Mouse (Mus musculus) CH12.LX (cell line): ENCODE measurements around the gene C1qtnf7. TPM values are rescaled to one million over a fixed set of nuclear protein-coding genes. Genes with fewer than 3 reads are reported as not detected.

Experiments
- DNase-seq: peaks from one replicate; pipeline ENCODE4 v3.0.0-alpha.2; 2013; ENCODE audit errors: extremely low read depth
- H3K27ac ChIP-seq: 2 replicates; pipeline ENCODE4 v1.5.1; 2012; ENCODE audit warnings: low read depth, mild to moderate bottlenecking, control low read depth, moderate library complexity; ENCODE audit not compliant: insufficient read depth
- H3K27me3 ChIP-seq: replicated peaks from 2 replicates; pipeline ENCODE3; 2012; ENCODE audit warnings: inconsistent platforms
- H3K36me3 ChIP-seq, 2 experiments: replicated peaks in 1 of 2; 2 replicates each; pipeline versions ENCODE3 to v1.6.1; 2012; ENCODE audit warnings: inconsistent platforms in 1 of 2, low read length in 1 of 2, mild to moderate bottlenecking in 1 of 2, mixed read lengths in 1 of 2, moderate library complexity in 1 of 2; ENCODE audit not compliant: control insufficient read depth in 1 of 2, insufficient read depth in 1 of 2
- H3K4me1 ChIP-seq, 2 experiments: 2 replicates each; pipeline ENCODE4 v1.6.1; 2012; ENCODE audit warnings: inconsistent platforms in 1 of 2, moderate library complexity in 1 of 2; ENCODE audit not compliant: insufficient read depth in 2 of 2, control insufficient read depth in 1 of 2
- H3K4me2 ChIP-seq: 2 replicates; pipeline ENCODE4 v1.6.1; 2012; ENCODE audit warnings: low read depth, mild to moderate bottlenecking, control low read depth; ENCODE audit not compliant: poor library complexity, insufficient read depth, severe bottlenecking
- H3K4me3 ChIP-seq, 3 experiments: fragments of 150-350 bp in 1 of 3; sonication (generic) in 1 of 3; replicated peaks in 1 of 3; 2 replicates each; pipeline versions ENCODE3 to v1.5.1; 2011 to 2012; ENCODE audit warnings: low read depth in 2 of 3, low read length in 2 of 3, mild to moderate bottlenecking in 2 of 3, moderate library complexity in 2 of 3, control low read depth in 1 of 3, improper control_type of control experiment in 1 of 3, inconsistent platforms in 1 of 3, mixed read lengths in 1 of 3; ENCODE audit not compliant: poor library complexity in 1 of 3
- H3K79me2 ChIP-seq: replicated peaks from 2 replicates; pipeline ENCODE4 v1.6.1; 2012; ENCODE audit warnings: mild to moderate bottlenecking, moderate library complexity; ENCODE audit not compliant: control insufficient read depth, poor library complexity, insufficient read depth, severe bottlenecking; ENCODE audit errors: extremely low read depth
- H3K9ac ChIP-seq: 2 replicates; pipeline ENCODE4 v1.6.1; 2012; ENCODE audit warnings: low read depth, mild to moderate bottlenecking, control low read depth, moderate library complexity; ENCODE audit not compliant: insufficient read depth
- H3K9me3 ChIP-seq: replicated peaks from 2 replicates; pipeline ENCODE3; 2012; ENCODE audit warnings: low read length, inconsistent platforms, mixed read lengths
- CHD2 ChIP-seq: IDR thresholded peaks from 2 replicates; pipeline ENCODE4 v1.6.1; 2011; ENCODE audit warnings: low read length, improper control_type of control experiment
- E2F4 ChIP-seq: IDR thresholded peaks from 2 replicates; pipeline ENCODE4 v1.6.1; 2011; ENCODE audit warnings: low read depth, low read length, improper control_type of control experiment; ENCODE audit not compliant: insufficient replicate concordance
- ELF1 ChIP-seq: IDR thresholded peaks from 2 replicates; pipeline ENCODE4 v1.6.1; 2014; ENCODE audit warnings: low read depth, mild to moderate bottlenecking, inconsistent platforms, low read length, improper control_type of control experiment
- EP300 ChIP-seq: IDR thresholded peaks from 2 replicates; pipeline ENCODE4 v1.6.1; 2011; ENCODE audit warnings: low read length, improper control_type of control experiment
- GABPA ChIP-seq: IDR thresholded peaks from 2 replicates; pipeline ENCODE4 v1.6.1; 2012; ENCODE audit warnings: low read depth, low read length, improper control_type of control experiment, inconsistent platforms; ENCODE audit not compliant: insufficient replicate concordance
- HCFC1 ChIP-seq: IDR thresholded peaks from 2 replicates; pipeline ENCODE4 v1.6.1; 2012; ENCODE audit warnings: low read depth, mild to moderate bottlenecking, inconsistent platforms, low read length, improper control_type of control experiment
- IRF4 ChIP-seq: IDR thresholded peaks from 2 replicates; pipeline ENCODE4 v1.6.1; 2014; ENCODE audit warnings: low read depth, mild to moderate bottlenecking, inconsistent platforms, low read length, improper control_type of control experiment
- JUN ChIP-seq: IDR thresholded peaks from 2 replicates; pipeline ENCODE4 v1.6.1; 2011; ENCODE audit warnings: low read depth, mild to moderate bottlenecking, low read length, improper control_type of control experiment, moderate library complexity; ENCODE audit not compliant: insufficient read depth
- MAFK ChIP-seq: IDR thresholded peaks from 2 replicates; pipeline ENCODE4 v1.6.1; 2011; ENCODE audit warnings: low read length, improper control_type of control experiment; ENCODE audit not compliant: insufficient replicate concordance
- MAZ ChIP-seq: IDR thresholded peaks from 2 replicates; pipeline ENCODE4 v1.6.1; 2012; ENCODE audit warnings: low read depth, mild to moderate bottlenecking, inconsistent platforms, low read length, improper control_type of control experiment, moderate library complexity
- MXI1 ChIP-seq: IDR thresholded peaks from 2 replicates; pipeline ENCODE4 v1.6.1; 2011; ENCODE audit warnings: mild to moderate bottlenecking, low read depth, low read length, improper control_type of control experiment
- MYC ChIP-seq: IDR thresholded peaks from 2 replicates; pipeline ENCODE4 v1.6.1; 2011; ENCODE audit warnings: low read depth, mild to moderate bottlenecking, improper control_type of control experiment, low read length
- POLR2A ChIP-seq: IDR thresholded peaks from 2 replicates; pipeline ENCODE4 v1.6.1; 2011; ENCODE audit warnings: low read depth, mild to moderate bottlenecking, improper control_type of control experiment, low read length
- SIN3A ChIP-seq: IDR thresholded peaks from 2 replicates; pipeline ENCODE4 v1.6.1; 2012; ENCODE audit warnings: low read length, improper control_type of control experiment, inconsistent platforms
- SMC3 ChIP-seq: IDR thresholded peaks from 2 replicates; pipeline ENCODE4 v1.6.1; 2011; ENCODE audit warnings: low read depth, low read length, improper control_type of control experiment
- TBP ChIP-seq: conservative IDR thresholded peaks from 2 replicates; pipeline ENCODE4 v1.6.1; 2011; ENCODE audit warnings: low read depth, low read length, improper control_type of control experiment
- TCF12 ChIP-seq: IDR thresholded peaks from 2 replicates; pipeline ENCODE4 v1.6.1; 2014; ENCODE audit warnings: low read depth, mild to moderate bottlenecking, inconsistent platforms, low read length, improper control_type of control experiment
- UBTF ChIP-seq: IDR thresholded peaks from 2 replicates; pipeline ENCODE4 v1.6.1; 2012; ENCODE audit warnings: low read depth, mild to moderate bottlenecking, inconsistent platforms, low read length, improper control_type of control experiment, moderate library complexity
- USF1 ChIP-seq: IDR thresholded peaks from 2 replicates; pipeline ENCODE4 v1.6.1; 2014; ENCODE audit warnings: low read depth, mild to moderate bottlenecking, inconsistent platforms, low read length, improper control_type of control experiment
- ZC3H11A ChIP-seq: IDR thresholded peaks from 2 replicates; pipeline ENCODE4 v1.6.1; 2012; ENCODE audit warnings: low read depth, mild to moderate bottlenecking, inconsistent platforms, low read length, improper control_type of control experiment
- dilution Hi-C: fragments of 300-500 bp; cut with MboI; formaldehyde crosslinking; loops from 2 replicates; pipeline ENCODE4 v1.14.3; 2020; ENCODE audit warnings: low sequenced_read_pairs; ENCODE audit not compliant: extremely low pct_unique_long_range_greater_than_20kb, extremely low pct_ligation_motif_present
- in situ Hi-C: fragments of 300-500 bp; cut with MboI; formaldehyde crosslinking; loops from 3 replicates; pipeline ENCODE4 v1.14.3; 2019; ENCODE audit warnings: low sequenced_read_pairs, low pct_ligation_motif_present, low pct_unique_long_range_greater_than_20kb, mixed read lengths
- polyA plus RNA-seq: library from polyadenylated mRNA; unstranded; fragments of >175 nt; gene quantifications from 2 replicates; pipeline ENCODE4 v1.2.1, GENCODE M21; 2012; ENCODE audit warnings: low read depth; ENCODE audit not compliant: insufficient read length
- total RNA-seq, 2 experiments: library from RNA; depleted of rRNA; stranded (reverse); fragments of 300-350 nt in 1 of 2; fragments of >200 nt in 1 of 2; gene quantifications; 2 replicates each; pipeline ENCODE4 v1.2.3; 2012 to 2014

The C1qtnf7 gene
- total and polyA plus RNA-seq, 3 experiments = not detected

DNA sequence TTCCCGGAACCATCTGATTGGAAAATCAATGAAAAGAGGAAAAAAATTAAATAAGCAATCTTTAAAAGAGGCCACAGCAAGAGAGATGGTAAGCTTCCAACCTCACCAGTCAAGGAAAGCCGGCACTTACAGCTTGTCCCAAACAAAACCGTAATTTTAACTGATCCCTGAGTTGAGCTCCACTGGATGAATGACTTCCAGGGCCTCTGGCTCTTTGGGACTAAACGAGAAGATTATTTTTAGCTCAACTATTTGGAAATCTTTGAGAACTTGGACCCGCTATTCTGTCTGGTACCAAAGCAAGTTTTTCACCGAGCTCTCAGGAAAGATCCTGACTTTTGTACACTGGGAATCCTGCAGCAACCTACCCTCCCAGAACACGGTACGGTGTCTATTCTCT is 86.3 kb downstream of the C1qtnf7 start:
- no peak overlapping the region for H3K27ac ChIP-seq
- in situ Hi-C loops (no loop called here), dilution Hi-C loops (no loop called here)
- no peak overlapping the region for H3K4me2 ChIP-seq
- DNase-seq = no peak
- no peaks in the 10 kb centered on the region for H3K79me2 ChIP-seq
- H3K4me1 ChIP-seq = no peaks in the 10 kb centered on the region
- H3K4me3 ChIP-seq = no peak overlapping the region
- H3K9me3 ChIP-seq = no peaks in the 10 kb centered on the region
- no peak overlapping the region for H3K9ac ChIP-seq
- TF ChIP-seq POLR2A (no peak), GABPA (no peak), ELF1 (no peak), SIN3A (no peak), HCFC1 (no peak), TBP (no peak), EP300 (no peak), E2F4 (no peak)
- no peaks in the 10 kb centered on the region for H3K36me3 ChIP-seq
- no peaks in the 10 kb centered on the region for H3K27me3 ChIP-seq

DNA sequence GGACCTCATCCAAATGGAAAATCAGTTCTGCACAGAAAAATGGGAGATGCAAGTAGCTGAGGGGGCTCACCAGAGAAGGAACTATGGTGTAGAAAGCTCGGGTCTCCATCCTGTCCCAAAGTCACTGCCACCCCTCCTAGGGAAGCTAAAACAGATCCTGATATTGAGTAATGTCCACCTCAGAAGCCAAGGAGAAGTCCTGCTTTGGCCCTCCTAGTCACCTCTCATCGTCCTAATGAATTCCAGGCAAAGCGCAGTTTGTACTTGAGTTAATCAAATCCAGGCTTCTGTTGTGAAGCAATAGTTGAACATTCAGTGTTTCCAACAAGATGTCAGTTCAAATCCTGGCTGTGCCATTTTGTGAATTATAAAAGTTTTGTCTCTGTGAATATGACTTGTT is 87.2 kb downstream of the C1qtnf7 start:
- H3K4me2 ChIP-seq = no peak overlapping the region
- no peak for DNase-seq
- TF ChIP-seq SMC3 (no peak), IRF4 (no peak), GABPA (no peak), MAFK (no peak), TCF12 (no peak), MYC (no peak), JUN (no peak), MXI1 (no peak), USF1 (no peak), ELF1 (no peak), MAZ (no peak), CHD2 (no peak), UBTF (no peak), SIN3A (no peak), ZC3H11A (no peak)
- in situ Hi-C loops (no loop called here), dilution Hi-C loops (no loop called here)
- no peaks in the 10 kb centered on the region for H3K79me2 ChIP-seq
- H3K36me3 ChIP-seq = no peaks in the 10 kb centered on the region
- H3K4me3 ChIP-seq = no peak overlapping the region
- H3K9me3 ChIP-seq = no peaks in the 10 kb centered on the region
- H3K27ac ChIP-seq = no peak overlapping the region
- H3K4me1 ChIP-seq = no peaks in the 10 kb centered on the region
- H3K9ac ChIP-seq = no peak overlapping the region
- no peaks in the 10 kb centered on the region for H3K27me3 ChIP-seq
